Mouse (Mus musculus) liver, embryonic 15.5 days (tissue): Measurements from ENCODE around the gene H2afz. TPM values are rescaled to one million over a fixed set of nuclear protein-coding genes. Genes with fewer than 3 reads are reported as not detected.
"Not testable (repeated sequence)": the region's sequence is repeated elsewhere in the genome, so short reads cannot be mapped to it uniquely, and the experiment has no call there.

Experiments used
- ATAC-seq: fragments of 200-750 bp; cut with Nextera tagmentation; 2 replicates; pipeline ENCODE4 v1.8.0; 2017; ENCODE audit warnings: moderate number of reproducible peaks, mild to moderate bottlenecking, moderate library complexity; ENCODE audit not compliant: insufficient read depth
- H3K27ac ChIP-seq: fragments of 300-500 bp; sonication (generic); replicated peaks from 2 replicates; pipeline ENCODE4 v1.5.1; 2015; ENCODE audit warnings: mild to moderate bottlenecking, inconsistent platforms
- H3K27me3 ChIP-seq: fragments of 300-500 bp; sonication (generic); 2 replicates; pipeline ENCODE4 v1.6.1; 2015; ENCODE audit warnings: mild to moderate bottlenecking, inconsistent platforms
- H3K36me3 ChIP-seq: fragments of 300-500 bp; sonication (generic); replicated peaks from 2 replicates; pipeline ENCODE4 v1.6.1; 2015; ENCODE audit warnings: moderate library complexity, mild to moderate bottlenecking, inconsistent platforms
- H3K4me1 ChIP-seq: fragments of 300-500 bp; sonication (generic); replicated peaks from 2 replicates; pipeline ENCODE4 v1.6.1; 2015; ENCODE audit warnings: inconsistent platforms
- H3K4me2 ChIP-seq: fragments of 300-500 bp; sonication (generic); 2 replicates; pipeline ENCODE4 v1.6.1; 2015; ENCODE audit warnings: moderate library complexity, mild to moderate bottlenecking, inconsistent platforms
- H3K4me3 ChIP-seq: fragments of 300-500 bp; sonication (generic); replicated peaks from 2 replicates; pipeline ENCODE4 v1.5.1; 2015; ENCODE audit warnings: mild to moderate bottlenecking, inconsistent platforms
- H3K9ac ChIP-seq: fragments of 300-500 bp; sonication (generic); 2 replicates; pipeline ENCODE4 v1.6.1; 2015; ENCODE audit warnings: moderate library complexity, mild to moderate bottlenecking, inconsistent platforms
- H3K9me3 ChIP-seq: fragments of 300-500 bp; sonication (generic); replicated peaks from 2 replicates; pipeline ENCODE4 v1.6.1; 2016; ENCODE audit warnings: inconsistent platforms
- WGBS: fragments of 180-500 bp; shearing (Covaris S2); methylation state at CpG from one replicate; pipeline ENCODE4 v1.1.7; 2015; ENCODE audit warnings: mixed read lengths; ENCODE audit not compliant: insufficient replicate concordance; 5-methylcytosine and 5-hydroxymethylcytosine counted together
- polyA plus RNA-seq: library from polyadenylated mRNA; unstranded; fragments of >200 nt; fragmentation: Nextera tagmentation; extraction: Ambion mirVana; gene quantifications from 2 replicates; pipeline ENCODE4 v1.2.1, GENCODE M21; 2015

Gene H2afz
- polyA plus RNA-seq, 1 experiment from 2014 or later: 985 TPM

- Histone ChIP-seq H3K36me3 (no peaks in the 10 kb centered on the region), H3K9ac (no peak overlapping the region), H3K4me3 (peak overlapping the region; percentile 12; the same call in 1 of the 2 replicates), H3K4me1 (peaks cover 14% of the 10 kb centered on the region), H3K9me3 (no peaks in the 10 kb centered on the region), H3K4me2 (peak overlapping the region; percentile 42), H3K27ac (no peak overlapping the region; the same call in 1 of the 2 replicates), H3K27me3 (no peaks in the 10 kb centered on the region)
- peak; percentile 85 for ATAC-seq
- WGBS: 75% methylated on average over 3 of the region's 3 CpGs
Measured at GRCm38 (mm10) chr3:137844263-137844662, 20.0 kb upstream of the H2afz start.

DNA sequence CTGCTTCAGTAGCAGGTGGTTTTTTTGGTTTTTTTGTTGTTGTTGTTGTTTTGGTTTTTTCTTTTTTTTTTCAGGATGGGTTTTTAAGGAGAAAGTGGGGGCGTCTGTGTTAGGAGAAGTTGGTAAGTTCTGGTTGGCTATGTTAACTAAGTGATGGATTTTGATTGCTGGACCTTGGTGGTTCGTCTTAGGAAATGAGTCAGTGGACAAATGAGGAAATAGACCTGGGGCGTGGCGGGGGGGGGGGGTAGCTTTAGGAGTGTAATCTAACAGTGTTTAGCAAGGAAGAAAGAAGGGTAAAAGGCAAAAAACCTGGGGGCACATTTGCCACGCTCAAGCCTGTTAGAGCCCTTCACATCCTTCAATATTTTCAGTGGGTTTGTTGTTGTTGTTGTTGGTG is 17.7 kb upstream of the H2afz start:
- no peak overlapping the region for H3K9ac ChIP-seq
- WGBS: 27% methylated on average over 5 of the region's 5 CpGs
- H3K4me1 ChIP-seq: peaks cover 14% of the 10 kb centered on the region
- H3K4me2 ChIP-seq: no peak overlapping the region
- no peaks in the 10 kb centered on the region for H3K27me3 ChIP-seq
- H3K27ac ChIP-seq: no peak overlapping the region
- no peaks in the 10 kb centered on the region for H3K9me3 ChIP-seq
- H3K4me3 ChIP-seq: no peak overlapping the region
- no peaks in the 10 kb centered on the region for H3K36me3 ChIP-seq
- ATAC-seq: no peak

GRCm38 (mm10) chr3:137848354-137848753 is 15.9 kb upstream of the H2afz start:
- ATAC-seq: no peak
- Histone ChIP-seq H3K27ac (no peak overlapping the region), H3K27me3 (no peaks in the 10 kb centered on the region), H3K4me2 (no peak overlapping the region), H3K9ac (no peak overlapping the region), H3K4me1 (peaks cover 14% of the 10 kb centered on the region), H3K36me3 (no peaks in the 10 kb centered on the region), H3K9me3 (no peaks in the 10 kb centered on the region), H3K4me3 (no peak overlapping the region)
- WGBS: 70% methylated on average over 9 of the region's 9 CpGs

GRCm38 (mm10) chr3:137849697-137850096 is 14.6 kb upstream of the H2afz start:
- Histone ChIP-seq H3K4me2 (no peak overlapping the region), H3K4me1 (peaks cover 5% of the 10 kb centered on the region), H3K4me3 (no peak overlapping the region), H3K9me3 (no peaks in the 10 kb centered on the region), H3K36me3 (no peaks in the 10 kb centered on the region), H3K27ac (no peak overlapping the region), H3K27me3 (no peaks in the 10 kb centered on the region), H3K9ac (no peak overlapping the region)
- 74% methylated on average over 5 of the region's 5 CpGs for WGBS
- ATAC-seq: peak; percentile 65

DNA sequence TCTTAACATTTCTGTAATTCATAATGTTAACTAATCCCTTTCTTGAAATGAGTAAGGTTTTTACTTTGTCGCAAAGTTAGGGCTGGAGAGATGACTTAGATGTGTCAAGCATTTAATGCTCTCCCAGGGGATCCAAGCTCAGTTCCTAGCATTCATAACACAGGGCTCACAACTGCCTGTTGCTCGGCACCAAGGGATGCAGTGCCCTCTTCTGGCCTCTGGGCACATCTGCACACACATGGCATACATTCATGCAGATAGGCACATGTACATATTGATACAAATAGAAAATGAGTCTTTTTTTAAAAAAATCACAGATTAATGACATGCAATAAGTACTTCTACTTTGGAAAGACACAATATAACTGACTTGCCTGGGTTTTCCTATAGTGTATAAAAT is 13.1 kb upstream of the H2afz start:
- Histone ChIP-seq H3K4me3 (no peak overlapping the region), H3K4me1 (no peaks in the 10 kb centered on the region; the same call in 1 of the 2 replicates), H3K27ac (no peak overlapping the region), H3K9me3 (no peaks in the 10 kb centered on the region), H3K9ac (no peak overlapping the region), H3K27me3 (no peaks in the 10 kb centered on the region), H3K36me3 (no peaks in the 10 kb centered on the region), H3K4me2 (no peak overlapping the region)
- ATAC-seq: no peak
- 80% methylated on average over 2 of the region's 2 CpGs for WGBS

GRCm38 (mm10) chr3:137853011-137853410 is 11.3 kb upstream of the H2afz start:
- not testable (repeated sequence) for H3K36me3 ChIP-seq, H3K27me3 ChIP-seq, H3K9me3 ChIP-seq, ATAC-seq, H3K9ac ChIP-seq, H3K4me2 ChIP-seq, H3K27ac ChIP-seq, H3K4me1 ChIP-seq, H3K4me3 ChIP-seq
- 83% methylated on average over 1 of the region's 1 CpGs for WGBS

DNA sequence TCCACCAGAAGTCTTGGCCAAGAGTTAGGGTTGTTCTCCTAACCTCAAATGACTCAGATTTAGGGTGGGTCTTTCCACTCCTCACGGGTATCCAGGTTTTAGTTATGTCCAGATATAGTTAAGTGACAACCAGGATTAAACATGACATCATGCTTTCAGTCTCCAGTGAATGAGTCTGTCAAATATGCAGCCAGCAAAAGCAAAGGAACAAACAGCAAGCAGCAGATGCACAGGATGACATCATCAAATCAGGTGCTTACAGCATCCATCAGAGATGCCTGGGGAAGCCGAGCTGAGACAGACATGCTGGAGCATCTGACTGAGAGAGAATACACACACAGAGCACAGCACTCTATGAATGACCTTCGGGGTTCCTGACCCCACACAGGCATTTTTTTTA is 9.0 kb upstream of the H2afz start:
- no peak for ATAC-seq
- Histone ChIP-seq H3K4me2 (no peak overlapping the region), H3K27ac (no peak overlapping the region), H3K9ac (no peak overlapping the region), H3K9me3 (no peaks in the 10 kb centered on the region), H3K4me1 (peaks cover under 1% of the 10 kb centered on the region; the same call in 1 of the 2 replicates), H3K27me3 (no peaks in the 10 kb centered on the region), H3K36me3 (no peaks in the 10 kb centered on the region), H3K4me3 (no peak overlapping the region)
- 60% methylated on average over 3 of the region's 3 CpGs for WGBS

- no peaks in the 10 kb centered on the region for H3K36me3 ChIP-seq
- H3K4me2 ChIP-seq: no peak overlapping the region
- H3K27me3 ChIP-seq: no peaks in the 10 kb centered on the region
- no peak overlapping the region for H3K9ac ChIP-seq
- 68% methylated on average over 7 of the region's 7 CpGs for WGBS
- H3K4me3 ChIP-seq: no peak overlapping the region
- no peaks in the 10 kb centered on the region for H3K9me3 ChIP-seq
- H3K4me1 ChIP-seq: peaks cover 7% of the 10 kb centered on the region
- no peak for ATAC-seq
- no peak overlapping the region for H3K27ac ChIP-seq
Measured at GRCm38 (mm10) chr3:137856061-137856460, 8.2 kb upstream of the H2afz start.

GRCm38 (mm10) chr3:137860394-137861170 is 3.7 kb upstream of the H2afz start:
- Histone ChIP-seq H3K9ac (no peak overlapping the region), H3K36me3 (no peaks in the 10 kb centered on the region), H3K27ac (0 out of 2 replicates have a peak overlapping the region, but pooled peaks have one; percentile 1), H3K9me3 (no peaks in the 10 kb centered on the region), H3K4me3 (no peak overlapping the region), H3K4me1 (peaks cover 14% of the 10 kb centered on the region), H3K27me3 (no peaks in the 10 kb centered on the region), H3K4me2 (no peak overlapping the region)
- 53% methylated on average over 8 of the region's 8 CpGs for WGBS
- no peak for ATAC-seq

GRCm38 (mm10) chr3:137861436-137861835 is 2.9 kb upstream of the H2afz start:
- Histone ChIP-seq H3K4me3 (no peak overlapping the region), H3K4me2 (no peak overlapping the region), H3K27ac (no peak overlapping the region), H3K36me3 (peaks cover 6% of the 10 kb centered on the region), H3K27me3 (no peaks in the 10 kb centered on the region), H3K9me3 (no peaks in the 10 kb centered on the region), H3K9ac (no peak overlapping the region), H3K4me1 (peaks cover 20% of the 10 kb centered on the region)
- WGBS: 78% methylated on average over 4 of the region's 4 CpGs
- no peak for ATAC-seq

- 81% methylated on average over 3 of the region's 3 CpGs for WGBS
- Histone ChIP-seq H3K4me3 (no peak overlapping the region), H3K4me2 (no peak overlapping the region), H3K27ac (no peak overlapping the region), H3K9me3 (no peaks in the 10 kb centered on the region), H3K27me3 (no peaks in the 10 kb centered on the region), H3K4me1 (peaks cover 28% of the 10 kb centered on the region), H3K36me3 (peaks cover 13% of the 10 kb centered on the region), H3K9ac (no peak overlapping the region)
- ATAC-seq: no peak
Measured at GRCm38 (mm10) chr3:137862600-137862999, 1.7 kb upstream of the H2afz start.
